Mouse (Mus musculus) heart, embryonic 14.5 days (tissue): ENCODE measurements around the gene Shisal1. TPM values are rescaled to one million over a fixed set of nuclear protein-coding genes. Genes with fewer than 3 reads are reported as not detected.

ENCODE experiments used
- ATAC-seq: fragments of 200-750 bp; cut with Nextera tagmentation; 2 replicates; pipeline ENCODE4 v1.8.0; 2017; ENCODE audit warnings: low read depth, moderate TSS enrichment; ENCODE audit not compliant: insufficient number of reproducible peaks, insufficient read depth, low FRiP score
- H3K27ac ChIP-seq, 2 experiments: fragments of 200-500 bp in 1 of 2; fragments of 300-500 bp in 1 of 2; sonication (generic) in 1 of 2; replicated peaks in 1 of 2; 2 replicates each; pipeline ENCODE4 v1.5.1; 2012 to 2014; ENCODE audit warnings: low read depth in 2 of 2, low read length in 2 of 2, control low read depth in 1 of 2, mild to moderate bottlenecking in 1 of 2, mixed read lengths in 1 of 2; ENCODE audit not compliant: control insufficient read depth in 1 of 2, insufficient read depth in 1 of 2
- H3K27me3 ChIP-seq: fragments of 300-500 bp; sonication (generic); 2 replicates; pipeline ENCODE4 v1.6.1; 2014; ENCODE audit warnings: mild to moderate bottlenecking, low read length, control low read depth; ENCODE audit not compliant: control insufficient read depth, insufficient read depth
- H3K36me3 ChIP-seq: fragments of 300-500 bp; sonication (generic); 2 replicates; pipeline ENCODE4 v1.6.1; 2014; ENCODE audit warnings: mild to moderate bottlenecking, control low read depth, low read length, mixed read lengths; ENCODE audit not compliant: control insufficient read depth, insufficient read depth
- H3K4me1 ChIP-seq, 2 experiments: fragments of 200-500 bp in 1 of 2; fragments of 300-500 bp in 1 of 2; sonication (generic) in 1 of 2; 2 replicates each; pipeline ENCODE4 v1.6.1; 2012 to 2014; ENCODE audit warnings: low read length in 2 of 2, control low read depth in 1 of 2, mixed read lengths in 1 of 2; ENCODE audit not compliant: control insufficient read depth in 2 of 2, insufficient read depth in 2 of 2
- H3K4me2 ChIP-seq: fragments of 300-500 bp; sonication (generic); 2 replicates; pipeline ENCODE4 v1.6.1; 2014; ENCODE audit warnings: mild to moderate bottlenecking, low read length
- H3K4me3 ChIP-seq, 2 experiments: fragments of 200-500 bp in 1 of 2; fragments of 300-500 bp in 1 of 2; sonication (generic) in 1 of 2; 2 replicates each; pipeline ENCODE4 v1.5.1; 2012 to 2014; ENCODE audit warnings: low read length in 2 of 2, mild to moderate bottlenecking in 2 of 2, control low read depth in 1 of 2, low read depth in 1 of 2, moderate library complexity in 1 of 2; ENCODE audit not compliant: control insufficient read depth in 1 of 2, insufficient read depth in 1 of 2
- H3K9ac ChIP-seq: fragments of 300-500 bp; sonication (generic); 2 replicates; pipeline ENCODE4 v1.6.1; 2014; ENCODE audit warnings: mild to moderate bottlenecking, low read length
- H3K9me3 ChIP-seq: fragments of 300-500 bp; sonication (generic); 2 replicates; pipeline ENCODE4 v1.6.1; 2016; ENCODE audit warnings: low read length, control low read depth; ENCODE audit not compliant: control insufficient read depth
- WGBS: fragments of 180-500 bp; shearing (Covaris S2); extraction: QIAGEN DNeasy Blood & Tissue Kit; methylation state at CpG from one replicate; pipeline ENCODE4 v1.1.7; 2014; 5-methylcytosine and 5-hydroxymethylcytosine counted together
- polyA plus RNA-seq: library from polyadenylated mRNA; unstranded; fragments of >200 nt; fragmentation: Nextera tagmentation; extraction: Ambion mirVana; gene quantifications from 2 replicates; pipeline ENCODE4 v1.2.1, GENCODE M21; 2014

Gene Shisal1
- polyA plus RNA-seq, 1 experiment from 2014 or later, result 0.91 TPM

DNA sequence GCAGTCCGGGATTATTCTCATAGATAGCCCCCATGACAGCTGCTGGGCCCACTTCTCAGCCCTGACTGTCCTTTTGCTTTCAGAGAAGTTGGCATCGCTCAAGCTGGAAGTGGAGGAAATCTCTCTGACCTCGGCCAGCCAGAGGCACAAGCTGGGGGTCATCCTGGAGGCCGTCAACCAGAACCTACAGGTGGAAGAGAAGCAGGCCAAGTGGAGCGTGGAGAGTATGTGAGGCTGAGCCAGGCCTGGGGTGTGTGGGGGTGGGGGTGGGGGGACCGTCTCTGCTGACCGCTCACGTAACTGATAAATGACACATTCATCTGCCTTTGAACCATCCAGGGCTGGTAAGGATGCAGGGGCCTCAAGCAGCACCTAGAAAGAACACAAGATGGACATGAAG is 117.0 kb downstream of the Shisal1 start:
- Histone ChIP-seq H3K36me3 (no peaks in the 10 kb centered on the region), H3K27me3 (no peaks in the 10 kb centered on the region), H3K4me1 (no peaks in the 10 kb centered on the region; a peak in 1 of 4 replicates), H3K9ac (no peak overlapping the region), H3K27ac (no peak overlapping the region), H3K9me3 (no peaks in the 10 kb centered on the region), H3K4me3 (no peak overlapping the region), H3K4me2 (no peak overlapping the region)
- ATAC-seq, result no peak
- WGBS, result 78% methylated on average over 8 of the region's 8 CpGs

Other genes starting within 250 kb of the Shisal1 start
- 15.1 and 18.5 TPM in 2 replicates for gene Parvb, start 215.1 kb downstream of the Shisal1 start, polyA plus RNA-seq
- gene Parvg, start 123.1 kb downstream of the Shisal1 start, polyA plus RNA-seq, result 0.80 and 1.1 TPM in 2 replicates
- gene Rtl6, start 110.7 kb upstream of the Shisal1 start, polyA plus RNA-seq, result 6.1 and 6.9 TPM in 2 replicates
- gene Prr5, start 222.5 kb upstream of the Shisal1 start, polyA plus RNA-seq, result 11.2 and 15.1 TPM in 2 replicates